8 mouse cellular contexts compared by ENCODE assay signal in genomic region chr13:52624038-52624437, GRCm38 (mm10). TPM values are rescaled to one million over a fixed set of nuclear protein-coding genes. Genes with fewer than 3 reads are reported as not detected.
DNase-seq lines count a peak whose midpoint lies in the region; ATAC-seq and TF ChIP-seq lines count a peak whose summit lies in the region.

No protein-coding gene starts in this region.

- TF ChIP-seq CTCF in CH12.LX (conservative IDR thresholded peaks at IDR 0.05 in 1 of 2, IDR thresholded peaks at IDR 0.05 in 1 of 2; ENCODE audit: low read depth in 2 of 2, low read length in 2 of 2), result peak; percentile 60 to 84
- TF ChIP-seq CTCF in lung, postnatal 0 days (IDR thresholded peaks at IDR 0.05), result peak; percentile 87

- no peak overlapping the region for H3K27ac ChIP-seq in CH12.LX (ENCODE audit: insufficient read depth, low read depth)
- H3K27ac ChIP-seq in lung, postnatal 0 days (ENCODE audit: low read length), result no peak overlapping the region

- peak; percentile 89 for TF ChIP-seq RAD21 in CH12.LX (IDR thresholded peaks at IDR 0.05; ENCODE audit: low read depth, low read length)

- H3K4me2 ChIP-seq in CH12.LX (ENCODE audit: insufficient read depth, low read depth, poor library complexity, severe bottlenecking), result no peak overlapping the region
- no peak overlapping the region for H3K4me2 ChIP-seq in lung, postnatal 0 days (replicated peaks; ENCODE audit: low read depth, low read length)

- H3K9me3 ChIP-seq in CH12.LX (replicated peaks; ENCODE audit: low read length), result no peaks in the 10 kb centered on the region
- no peaks in the 10 kb centered on the region for H3K9me3 ChIP-seq in lung, postnatal 0 days (ENCODE audit: low read length)

- no peaks in the 10 kb centered on the region for H3K27me3 ChIP-seq in CH12.LX (replicated peaks)
- H3K27me3 ChIP-seq in lung, postnatal 0 days (replicated peaks; ENCODE audit: insufficient read depth, low read length), result no peaks in the 10 kb centered on the region

- peaks cover 8% of the 10 kb centered on the region; the same call in 1 of the 2 replicates for H3K79me2 ChIP-seq in CH12.LX (replicated peaks; ENCODE audit: control insufficient read depth, extremely low read depth, insufficient read depth, poor library complexity, severe bottlenecking)

- TF ChIP-seq EP300 in CH12.LX (IDR thresholded peaks at IDR 0.05; ENCODE audit: low read length), result no peak
- no peak for TF ChIP-seq EP300 in lung, postnatal 0 days (IDR thresholded peaks at IDR 0.05)

- H3K4me3 ChIP-seq in CH12.LX (replicated peaks in 1 of 3; ENCODE audit: low read depth in 2 of 3, low read length in 2 of 3, poor library complexity in 1 of 3), result no peak overlapping the region
- no peak overlapping the region for H3K4me3 ChIP-seq in lung, postnatal 0 days (ENCODE audit: low read depth, low read length)

- peaks cover 0 to 25% of the 10 kb centered on the region in 2 experiments; a peak in 2 of 4 replicates for H3K4me1 ChIP-seq in CH12.LX (ENCODE audit: control insufficient read depth in 1 of 2, insufficient read depth in 2 of 2)
- H3K4me1 ChIP-seq in lung, postnatal 0 days (ENCODE audit: insufficient read depth, low read depth, low read length), result peaks cover 2% of the 10 kb centered on the region; the same call in 1 of the 2 replicates

- DNase-seq in 3134 (ENCODE audit: extremely low read depth, insufficient read length, low spot score) (peak; percentile 28), CH12.LX (ENCODE audit: extremely low read depth) (peak; percentile 82)
- DNase-seq in c-Kit-positive CD71-negative TER-119-negative erythroid progenitor cells, embryonic 14.5 days (ENCODE audit: low read depth), result peak; percentile 88
- DNase-seq in frontal cortex, postnatal 25 days (ENCODE audit: low spot score in 2 of 2), result peak; percentile 74 to 76
- peak; percentile 80 for DNase-seq in layer of hippocampus, adult 11-12 months (ENCODE audit: low spot score)
- DNase-seq in lung, postnatal 0 days (ENCODE audit: low spot score), result peak; percentile 83
- DNase-seq in right cerebral cortex, postnatal 4 days, result peak; percentile 78

- WGBS in lung, postnatal 0 days, result 44% methylated on average over 4 of the region's 4 CpGs

- in situ Hi-C loops in CH12.LX (cut with MboI; ENCODE audit: low pct_ligation_motif_present, low pct_unique_long_range_greater_than_20kb, low sequenced_read_pairs), result no loop called here

- TF ChIP-seq POLR2A in CH12.LX (IDR thresholded peaks at IDR 0.05; ENCODE audit: low read depth, low read length), result no peak

- H3K36me3 ChIP-seq in CH12.LX (replicated peaks in 1 of 2; ENCODE audit: control insufficient read depth in 1 of 2, insufficient read depth in 1 of 2, low read length in 1 of 2), result peaks cover 92 to 97% of the 10 kb centered on the region in 2 experiments
- no peaks in the 10 kb centered on the region for H3K36me3 ChIP-seq in lung, postnatal 0 days (ENCODE audit: insufficient read depth, low read length)

- ATAC-seq in lung, postnatal 0 days, result peak; percentile 78
- ATAC-seq in erythroblast, adult 5-6 weeks (replicated peaks; ENCODE audit: low FRiP score, poor library complexity, severe bottlenecking), result no peak

- no peak overlapping the region for H3K9ac ChIP-seq in CH12.LX (ENCODE audit: insufficient read depth, low read depth)
- no peak overlapping the region for H3K9ac ChIP-seq in lung, postnatal 0 days (replicated peaks; ENCODE audit: low read depth)

- dilution Hi-C loops in CH12.LX (cut with MboI; ENCODE audit: extremely low pct_ligation_motif_present, extremely low pct_unique_long_range_greater_than_20kb, low sequenced_read_pairs), result no loop called here

TF ChIP-seq in CH12.LX, 34 proteins besides CTCF, POLR2A, EP300 and RAD21:
- no peak for TF ChIP-seq HCFC1 (IDR thresholded peaks at IDR 0.05; ENCODE audit: low read depth, low read length)
- TF ChIP-seq ZC3H11A (IDR thresholded peaks at IDR 0.05; ENCODE audit: low read depth, low read length), result peak; percentile 51
- peak; percentile 90 for TF ChIP-seq SMC3 (IDR thresholded peaks at IDR 0.05; ENCODE audit: low read depth, low read length)
- TF ChIP-seq SIN3A (IDR thresholded peaks at IDR 0.05; ENCODE audit: low read length), result no peak
- TF ChIP-seq POLR2AphosphoS2 (IDR thresholded peaks at IDR 0.05; ENCODE audit: low read depth, low read length), result 0 out of 2 replicates have a peak, but pooled peaks have one; percentile 30
TF ChIP-seq in CH12.LX: peak in this region for 3.

RNA-seq across cellular contexts. Expression of gene Syk, which starts 41.1 kb away (rescaled TPM):
- total RNA-seq in CH12.LX (2012; rRNA removed) (151 and 163 TPM in 2 replicates), CH12.LX (2014; rRNA removed) (108 and 117 TPM in 2 replicates)
- 171 and 185 TPM in 2 replicates for polyA plus RNA-seq in CH12.LX (2012; ENCODE audit: insufficient read length, low read depth)
- polyA plus RNA-seq in lung, postnatal 0 days (2015; fragmentation: Nextera tagmentation; extraction: Ambion mirVana), result 4.3 and 5.5 TPM in 2 replicates
- total RNA-seq in erythroblast, adult 5-6 weeks (2015; ENCODE audit: low replicate concordance), result 15.9 and 18.4 TPM in 2 replicates
- total RNA-seq in erythroblast, adult 5-6 weeks (2017; ENCODE audit: low replicate concordance), result 23.1 and 25.4 TPM in 2 replicates

Comparison
In these comparisons a context has a peak if more than half of its experiments do, and no peak if none do; other contexts are left out.
1. DNase-seq: peak in every context shown above with its lines; median percentile 88 in c-Kit-positive CD71-negative TER-119-negative erythroid progenitor cells, embryonic 14.5 days; 83 in lung, postnatal 0 days; 82 in CH12.LX; 80 in layer of hippocampus, adult 11-12 months; 78 in right cerebral cortex, postnatal 4 days; 75 in frontal cortex, postnatal 25 days; 28 in 3134.
2. RNA of gene Syk, which starts 41.1 kb away (total RNA-seq): 108 to 163 TPM in CH12.LX; 15.9 to 25.4 TPM in erythroblast, adult 5-6 weeks; every median in the first group is over 4 times any median in the second.